Mouse (Mus musculus) heart, embryonic 16.5 days (tissue): Measurements from ENCODE around the gene C87499. TPM values are rescaled to one million over a fixed set of nuclear protein-coding genes. Genes with fewer than 3 reads are reported as not detected.

Experiments used
- ATAC-seq: fragments of 200-750 bp; cut with Nextera tagmentation; replicated peaks from 2 replicates; pipeline ENCODE4 v1.8.0; 2017; ENCODE audit warnings: moderate number of reproducible peaks; ENCODE audit not compliant: insufficient read depth, low FRiP score; ENCODE audit errors: extremely low read depth
- H3K27ac ChIP-seq: fragments of 300-500 bp; sonication (generic); 2 replicates; pipeline ENCODE4 v1.5.1; 2014; ENCODE audit warnings: mild to moderate bottlenecking, low read length, control low read depth, moderate library complexity
- H3K27me3 ChIP-seq: fragments of 300-500 bp; sonication (generic); 2 replicates; pipeline ENCODE4 v1.6.1; 2014; ENCODE audit warnings: low read length, mixed read lengths; ENCODE audit not compliant: control insufficient read depth, insufficient read depth
- H3K36me3 ChIP-seq: fragments of 300-500 bp; sonication (generic); 2 replicates; pipeline ENCODE4 v1.6.1; 2014; ENCODE audit not compliant: control insufficient read depth, insufficient read depth
- H3K4me1 ChIP-seq: fragments of 300-500 bp; sonication (generic); 2 replicates; pipeline ENCODE4 v1.6.1; 2014; ENCODE audit warnings: low read length, mixed read lengths; ENCODE audit not compliant: control insufficient read depth, insufficient read depth
- H3K4me2 ChIP-seq: fragments of 300-500 bp; sonication (generic); 2 replicates; pipeline ENCODE4 v1.6.1; 2014; ENCODE audit warnings: low read depth, mild to moderate bottlenecking, control low read depth, low read length
- H3K4me3 ChIP-seq: fragments of 300-500 bp; sonication (generic); 2 replicates; pipeline ENCODE4 v1.5.1; 2014; ENCODE audit warnings: mild to moderate bottlenecking, control low read depth, low read length
- H3K9ac ChIP-seq: fragments of 300-500 bp; sonication (generic); 2 replicates; pipeline ENCODE4 v1.6.1; 2014; ENCODE audit warnings: low read length, control low read depth
- H3K9me3 ChIP-seq: fragments of 300-500 bp; sonication (generic); replicated peaks from 2 replicates; pipeline ENCODE4 v1.6.1; 2016; ENCODE audit warnings: low read length; ENCODE audit not compliant: control insufficient read depth
- WGBS: fragments of 180-500 bp; shearing (Covaris S2); extraction: QIAGEN DNeasy Blood & Tissue Kit; methylation state at CpG from one replicate; pipeline ENCODE4 v1.1.7; 2014; 5-methylcytosine and 5-hydroxymethylcytosine counted together
- polyA plus RNA-seq: library from polyadenylated mRNA; unstranded; fragments of >200 nt; fragmentation: Nextera tagmentation; extraction: Ambion mirVana; gene quantifications from 2 replicates; pipeline ENCODE4 v1.2.1, GENCODE M21; 2015

Gene C87499
- polyA plus RNA-seq, 1 experiment from 2014 or later, result not detected

GRCm38 (mm10) chr4:88641077-88641831, 7.0 kb upstream of the C87499 start:
- peak; percentile 89 for ATAC-seq
- H3K4me3 ChIP-seq, result peak overlapping the region; percentile 58
- H3K4me2 ChIP-seq, result peak overlapping the region; percentile 61
- 19% methylated on average over 11 of the region's 11 CpGs for WGBS
- H3K27ac ChIP-seq, result no peak overlapping the region
- H3K27me3 ChIP-seq, result no peaks in the 10 kb centered on the region
- H3K9ac ChIP-seq, result peak overlapping the region; percentile 59
- no peaks in the 10 kb centered on the region for H3K9me3 ChIP-seq
- no peaks in the 10 kb centered on the region for H3K36me3 ChIP-seq
- no peaks in the 10 kb centered on the region for H3K4me1 ChIP-seq

GRCm38 (mm10) chr4:88640704-88641076, 6.5 kb upstream of the C87499 start:
- Histone ChIP-seq H3K9me3 (no peaks in the 10 kb centered on the region), H3K4me1 (no peaks in the 10 kb centered on the region), H3K4me3 (peak overlapping the region; percentile 58), H3K36me3 (no peaks in the 10 kb centered on the region), H3K9ac (peak overlapping the region; percentile 59), H3K27ac (no peak overlapping the region), H3K27me3 (no peaks in the 10 kb centered on the region), H3K4me2 (peak overlapping the region; percentile 61)
- 45% methylated on average over 8 of the region's 8 CpGs for WGBS
- no peak for ATAC-seq

- no peaks in the 10 kb centered on the region for H3K36me3 ChIP-seq
- no peak for ATAC-seq
- no peaks in the 10 kb centered on the region for H3K9me3 ChIP-seq
- H3K27me3 ChIP-seq, result no peaks in the 10 kb centered on the region
- H3K27ac ChIP-seq, result no peak within 1 kb of the TSS
- no peak within 1 kb of the TSS for H3K4me3 ChIP-seq
- H3K9ac ChIP-seq, result no peak within 1 kb of the TSS
- H3K4me2 ChIP-seq, result no peak within 1 kb of the TSS
- no peaks in the 10 kb centered on the region for H3K4me1 ChIP-seq
Measured at GRCm38 (mm10) chr4:88603276-88603675, 30.9 kb downstream of the C87499 start, which contains the start of gene Ifna12. Gene Ifna12 (minus strand): TSS chr4:88603376.

- Histone ChIP-seq H3K27me3 (no peaks in the 10 kb centered on the region), H3K4me3 (no peak within 1 kb of the TSS), H3K27ac (no peak within 1 kb of the TSS), H3K36me3 (no peaks in the 10 kb centered on the region), H3K4me1 (no peaks in the 10 kb centered on the region), H3K9ac (no peak within 1 kb of the TSS), H3K4me2 (no peak within 1 kb of the TSS), H3K9me3 (no peaks in the 10 kb centered on the region)
- 73% methylated on average over 1 of the region's 1 CpGs for WGBS
- ATAC-seq, result no peak
Measured at GRCm38 (mm10) chr4:88592285-88592684, 41.9 kb downstream of the C87499 start, which contains the start of gene Ifna9. Gene Ifna9 (minus strand): TSS chr4:88592385.

Other genes with a start within 250 kb of the C87499 start
- 7.3 and 7.8 TPM in 2 replicates for gene Hacd4, start 195.5 kb downstream of the C87499 start, polyA plus RNA-seq
- not detected in 2 replicates for gene Ifnb1, start 111.6 kb downstream of the C87499 start, polyA plus RNA-seq
- gene Ifna15, start 76.2 kb downstream of the C87499 start, polyA plus RNA-seq, result not detected in 2 replicates
- not detected in 2 replicates for gene Ifna14, start 62.6 kb downstream of the C87499 start, polyA plus RNA-seq
- not detected in 2 replicates for gene Ifna9, start 42.0 kb downstream of the C87499 start, polyA plus RNA-seq
- gene Ifna12, start 31.0 kb downstream of the C87499 start, polyA plus RNA-seq, result not detected in 2 replicates
- gene Ifna13, start 10.0 kb upstream of the C87499 start, polyA plus RNA-seq, result not detected in 2 replicates
- gene Ifna16, start 42.5 kb upstream of the C87499 start, polyA plus RNA-seq, result not detected in 2 replicates
- gene Ifna2, start 49.5 kb upstream of the C87499 start, polyA plus RNA-seq, result not detected in 2 replicates
- gene Ifnab, start 56.9 kb upstream of the C87499 start, polyA plus RNA-seq, result not detected in 2 replicates
- gene Gm26566, start 87.4 kb upstream of the C87499 start, polyA plus RNA-seq, result 0.76 and 1.1 TPM in 2 replicates
- 77.2 and 82.3 TPM in 2 replicates for gene Klhl9, start 88.1 kb upstream of the C87499 start, polyA plus RNA-seq
- gene Gm13271, start 120.5 kb upstream of the C87499 start, polyA plus RNA-seq, result not detected in 2 replicates
- gene Gm13283, start 125.7 kb upstream of the C87499 start, polyA plus RNA-seq, result 0.25 TPM in 2 replicates
- 0.39 and 0.45 TPM in 2 replicates for gene Gm13290, start 139.4 kb upstream of the C87499 start, polyA plus RNA-seq
- not detected in 2 replicates for gene Gm13289, start 142.5 kb upstream of the C87499 start, polyA plus RNA-seq
- not detected in 2 replicates for gene Gm13272, start 145.4 kb upstream of the C87499 start, polyA plus RNA-seq
- gene Ifnz, start 147.7 kb upstream of the C87499 start, polyA plus RNA-seq, result 0.50 TPM in 1 of 2 replicates, not detected in the other
- gene Gm13276, start 151.3 kb upstream of the C87499 start, polyA plus RNA-seq, result not detected in 2 replicates
- gene Gm13277, start 154.2 kb upstream of the C87499 start, polyA plus RNA-seq, result not detected in 2 replicates
- gene Gm13278, start 157.1 kb upstream of the C87499 start, polyA plus RNA-seq, result not detected in 2 replicates
- gene Gm13275, start 160.1 kb upstream of the C87499 start, polyA plus RNA-seq, result not detected in 2 replicates
- gene Gm13279, start 163.0 kb upstream of the C87499 start, polyA plus RNA-seq, result not detected in 2 replicates
- 0.72 and 1.6 TPM in 2 replicates for gene Gm13285, start 165.3 kb upstream of the C87499 start, polyA plus RNA-seq
- not detected in 2 replicates for gene Gm13287, start 168.8 kb upstream of the C87499 start, polyA plus RNA-seq
- not detected in 2 replicates for gene Gm13288, start 171.1 kb upstream of the C87499 start, polyA plus RNA-seq
- gene Ifna7, start 181.8 kb upstream of the C87499 start, polyA plus RNA-seq, result not detected in 2 replicates
- gene Ifna11, start 185.5 kb upstream of the C87499 start, polyA plus RNA-seq, result not detected in 2 replicates
- not detected in 2 replicates for gene Ifna6, start 193.0 kb upstream of the C87499 start, polyA plus RNA-seq
- not detected in 2 replicates for gene Ifna5, start 201.1 kb upstream of the C87499 start, polyA plus RNA-seq
- gene Ifna4, start 207.4 kb upstream of the C87499 start, polyA plus RNA-seq, result not detected in 2 replicates
- not detected in 2 replicates for gene Ifna1, start 215.7 kb upstream of the C87499 start, polyA plus RNA-seq
- not detected in 2 replicates for gene Ifne, start 245.8 kb upstream of the C87499 start, polyA plus RNA-seq